Comparison of ENCODE assay signal across 7 mouse cellular contexts in genomic region chr10:79983670-79984069, GRCm38 (mm10). TPM values are rescaled to one million over a fixed set of nuclear protein-coding genes. Genes with fewer than 3 reads are reported as not detected.
DNase-seq lines count a peak whose midpoint lies in the region; ATAC-seq and TF ChIP-seq lines count a peak whose summit lies in the region.

No protein-coding gene starts in this region.

- peak overlapping the region; percentile 89 for H3K4me2 ChIP-seq in limb, embryonic 13.5 days (replicated peaks)
- H3K4me2 ChIP-seq in midbrain, embryonic 14.5 days (ENCODE audit: low read length) = peak overlapping the region; percentile 88

- no peak for ATAC-seq in limb, embryonic 13.5 days (ENCODE audit: low FRiP score, low read depth)
- 0 out of 2 replicates have a peak, but pooled peaks have one; percentile 4 for ATAC-seq in midbrain, embryonic 14.5 days (ENCODE audit: low FRiP score, low TSS enrichment)

- no peaks in the 10 kb centered on the region for H3K27me3 ChIP-seq in limb, embryonic 13.5 days
- peaks cover 17% of the 10 kb centered on the region for H3K27me3 ChIP-seq in midbrain, embryonic 14.5 days (ENCODE audit: control insufficient read depth, insufficient read depth, low read length)
- no peaks in the 10 kb centered on the region for H3K27me3 ChIP-seq in spleen, adult 2 months (ENCODE audit: control insufficient read depth, insufficient read depth, low read length)

- DNase-seq in adrenal gland, adult 2 months = peak; percentile 82
- DNase-seq in embryo, embryonic 10 days (ENCODE audit: low spot score) = peak; percentile 77
- peak; percentile 45 to 49 for DNase-seq in gastrocnemius, postnatal 36 days
- peak; percentile 81 for DNase-seq in kidney, adult 18-20 months
- DNase-seq in midbrain, embryonic 14.5 days = peak; percentile 75
- peak; percentile 47 to 65 for DNase-seq in spleen, adult 2 months (ENCODE audit: low read depth in 1 of 2, low spot score in 2 of 2)

- H3K36me3 ChIP-seq in limb, embryonic 13.5 days = peaks cover 28% of the 10 kb centered on the region
- peaks cover 8% of the 10 kb centered on the region for H3K36me3 ChIP-seq in midbrain, embryonic 14.5 days (ENCODE audit: control insufficient read depth, insufficient read depth, low read length)
- H3K36me3 ChIP-seq in spleen, adult 2 months (ENCODE audit: control insufficient read depth, insufficient read depth, low read length) = peaks cover 7% of the 10 kb centered on the region

- H3K9ac ChIP-seq in limb, embryonic 13.5 days = peak overlapping the region; percentile 92
- peak overlapping the region; percentile 80 for H3K9ac ChIP-seq in midbrain, embryonic 14.5 days (replicated peaks; ENCODE audit: low read length)

- peak overlapping the region; percentile 74 for H3K4me3 ChIP-seq in limb, embryonic 13.5 days
- peak overlapping the region; percentile 63 for H3K4me3 ChIP-seq in midbrain, embryonic 14.5 days (replicated peaks; ENCODE audit: low read depth, low read length)
- H3K4me3 ChIP-seq in spleen, adult 2 months (ENCODE audit: extremely low read depth, insufficient read depth, insufficient read length) = peak overlapping the region; percentile 77

- intact Hi-C loops in gastrocnemius, postnatal 36 days (cut with DNase I) = no loop called here

- TF ChIP-seq POLR2A in spleen, adult 2 months (IDR thresholded peaks at IDR 0.05; ENCODE audit: low read depth, low read length) = no peak

- WGBS in limb, embryonic 13.5 days = under 1% methylated on average over 21 of the region's 21 CpGs
- WGBS in midbrain, embryonic 14.5 days = under 1% methylated on average over 21 of the region's 21 CpGs
- WGBS in spleen, adult 2 months = 2% methylated on average over 17 of the region's 21 CpGs

- no peak for TF ChIP-seq CTCF in spleen, adult 2 months (IDR thresholded peaks at IDR 0.05; ENCODE audit: extremely low read depth, insufficient read depth, insufficient read length, insufficient replicate concordance)

- H3K4me1 ChIP-seq in limb, embryonic 13.5 days = peaks cover 57% of the 10 kb centered on the region
- H3K4me1 ChIP-seq in midbrain, embryonic 14.5 days (ENCODE audit: control insufficient read depth, insufficient read depth, low read length) = peaks cover 18% of the 10 kb centered on the region
- H3K4me1 ChIP-seq in spleen, adult 2 months (ENCODE audit: control insufficient read depth, insufficient read depth, insufficient read length) = peaks cover 28% of the 10 kb centered on the region; the same call in 1 of the 2 replicates

- H3K9me3 ChIP-seq in limb, embryonic 13.5 days = no peaks in the 10 kb centered on the region
- H3K9me3 ChIP-seq in midbrain, embryonic 14.5 days (ENCODE audit: control insufficient read depth, low read length) = no peaks in the 10 kb centered on the region

- H3K27ac ChIP-seq in limb, embryonic 13.5 days = peak overlapping the region; percentile 96
- peak overlapping the region; percentile 92 for H3K27ac ChIP-seq in midbrain, embryonic 14.5 days (replicated peaks; ENCODE audit: low read depth, low read length)
- peak overlapping the region; percentile 80 for H3K27ac ChIP-seq in spleen, adult 2 months (ENCODE audit: insufficient read depth, low read length)

RNA-seq across cellular contexts. Expression of gene Tmem259, which starts 0.5 kb away (rescaled TPM):
- 100 to 1,000 TPM; 142 to 143 TPM for total RNA-seq in adrenal gland, adult 2 months (2021)
- 619 and 624 TPM in 2 replicates for polyA plus RNA-seq in adrenal gland, adult 2 months (2012; rRNA removed)
- 10 to 100 TPM; 71.5 to 72.4 TPM for total RNA-seq in gastrocnemius, postnatal 36 days (2021)
- 16.0 and 19.5 TPM in 2 replicates for polyA plus RNA-seq in limb, embryonic 13.5 days (2015; fragmentation: Nextera tagmentation; extraction: Ambion mirVana)
- polyA plus RNA-seq in midbrain, embryonic 14.5 days (2014; fragmentation: Nextera tagmentation; extraction: Ambion mirVana) = 20.7 and 28.4 TPM in 2 replicates
- 266 and 371 TPM in 2 replicates for polyA plus RNA-seq in spleen, adult 2 months (2012; rRNA removed)

RNA-seq across cellular contexts. Expression of gene Cnn2, which starts 4.7 kb away (rescaled TPM):
- 10 to 100 TPM; 29.5 to 50.1 TPM for total RNA-seq in adrenal gland, adult 2 months (2021)
- 53.0 and 58.8 TPM in 2 replicates for polyA plus RNA-seq in adrenal gland, adult 2 months (2012; rRNA removed)
- 1 to 10 TPM; 5.2 to 6.0 TPM for total RNA-seq in gastrocnemius, postnatal 36 days (2021)
- polyA plus RNA-seq in limb, embryonic 13.5 days (2015; fragmentation: Nextera tagmentation; extraction: Ambion mirVana) = 287 and 299 TPM in 2 replicates
- polyA plus RNA-seq in midbrain, embryonic 14.5 days (2014; fragmentation: Nextera tagmentation; extraction: Ambion mirVana) = 10.9 and 35.0 TPM in 2 replicates
- 297 and 409 TPM in 2 replicates for polyA plus RNA-seq in spleen, adult 2 months (2012; rRNA removed)

RNA-seq across cellular contexts. Expression of gene Abca7, which starts 12.6 kb away (rescaled TPM):
- 10 to 100 TPM; 18.4 to 22.9 TPM for total RNA-seq in adrenal gland, adult 2 months (2021)
- polyA plus RNA-seq in adrenal gland, adult 2 months (2012; rRNA removed) = 28.6 TPM in 2 replicates
- total RNA-seq in gastrocnemius, postnatal 36 days (2021) = 1 to 10 TPM; 5.4 to 5.8 TPM
- 1.8 and 1.9 TPM in 2 replicates for polyA plus RNA-seq in limb, embryonic 13.5 days (2015; fragmentation: Nextera tagmentation; extraction: Ambion mirVana)
- 3.7 and 4.1 TPM in 2 replicates for polyA plus RNA-seq in midbrain, embryonic 14.5 days (2014; fragmentation: Nextera tagmentation; extraction: Ambion mirVana)
- polyA plus RNA-seq in spleen, adult 2 months (2012; rRNA removed) = 50.4 and 64.5 TPM in 2 replicates

RNA-seq across cellular contexts. Expression of gene Grin3b, which starts 13.2 kb away (rescaled TPM):
- total RNA-seq in adrenal gland, adult 2 months (2021) = under 1 TPM in 1 of 2 experiments, not detected in 1; 0.31 TPM
- polyA plus RNA-seq in adrenal gland, adult 2 months (2012; rRNA removed) = 0.09 and 0.17 TPM in 2 replicates
- total RNA-seq in gastrocnemius, postnatal 36 days (2021) = under 1 TPM; 0.07 to 0.15 TPM
- 0.41 and 0.73 TPM in 2 replicates for polyA plus RNA-seq in limb, embryonic 13.5 days (2015; fragmentation: Nextera tagmentation; extraction: Ambion mirVana)
- 0.39 and 0.53 TPM in 2 replicates for polyA plus RNA-seq in midbrain, embryonic 14.5 days (2014; fragmentation: Nextera tagmentation; extraction: Ambion mirVana)
- polyA plus RNA-seq in spleen, adult 2 months (2012; rRNA removed) = 0.12 and 0.16 TPM in 2 replicates

RNA-seq across cellular contexts. Expression of gene Wdr18, which starts 23.7 kb away (rescaled TPM):
- total RNA-seq in adrenal gland, adult 2 months (2021) = 10 to 100 TPM; 29.4 to 31.5 TPM
- 66.1 and 66.8 TPM in 2 replicates for polyA plus RNA-seq in adrenal gland, adult 2 months (2012; rRNA removed)
- 10 to 100 TPM; 17.5 to 23.9 TPM for total RNA-seq in gastrocnemius, postnatal 36 days (2021)
- 105 and 106 TPM in 2 replicates for polyA plus RNA-seq in limb, embryonic 13.5 days (2015; fragmentation: Nextera tagmentation; extraction: Ambion mirVana)
- polyA plus RNA-seq in midbrain, embryonic 14.5 days (2014; fragmentation: Nextera tagmentation; extraction: Ambion mirVana) = 89.6 and 117 TPM in 2 replicates
- polyA plus RNA-seq in spleen, adult 2 months (2012; rRNA removed) = 41.2 and 51.6 TPM in 2 replicates
